Mouse (Mus musculus) myocyte (in vitro differentiated cells): ENCODE results near the gene Hist1h3f. TPM values are rescaled to one million over a fixed set of nuclear protein-coding genes. Genes with fewer than 3 reads are reported as not detected.
A peak's percentile ranks its signal among the peaks of the same experiment; 100 is the strongest.

Source experiments
- H3K27me3 ChIP-seq: one replicate; pipeline ENCODE4 v1.6.1; 2011; ENCODE audit not compliant: control insufficient read depth, insufficient read depth, insufficient read length
- H3K36me3 ChIP-seq: one replicate; pipeline ENCODE4 v1.6.1; 2011; ENCODE audit not compliant: control insufficient read depth, insufficient read depth
- H3K4me2 ChIP-seq: one replicate; pipeline ENCODE4 v1.6.1; 2011; ENCODE audit warnings: low read depth, control low read depth
- H3K4me3 ChIP-seq: one replicate; pipeline ENCODE4 v1.5.1; 2011; ENCODE audit warnings: mild to moderate bottlenecking, control low read depth, moderate library complexity
- H3K79me2 ChIP-seq: one replicate; pipeline ENCODE4 v1.6.1; 2011; ENCODE audit not compliant: control insufficient read depth, insufficient read depth
- H3ac ChIP-seq: one replicate; pipeline ENCODE4 v1.6.1; 2011; ENCODE audit not compliant: control insufficient read depth, insufficient read length
- CEBPB ChIP-seq: IDR thresholded peaks from 2 replicates; pipeline ENCODE4 v1.6.1; 2011; ENCODE audit warnings: mild to moderate bottlenecking, moderate library complexity; ENCODE audit not compliant: poor library complexity, insufficient read depth, severe bottlenecking
- E2F4 ChIP-seq: IDR thresholded peaks from one replicate; pipeline ENCODE4 v1.6.1; 2011; ENCODE audit warnings: mild to moderate bottlenecking, control low read depth, moderate library complexity; ENCODE audit not compliant: insufficient read depth
- MAX ChIP-seq: IDR thresholded peaks from one replicate; pipeline ENCODE4 v1.6.1; 2011; ENCODE audit warnings: low read depth, mild to moderate bottlenecking, control low read depth
- MYOD1 ChIP-seq, 3 experiments: IDR thresholded peaks; one replicate each; pipeline ENCODE4 v1.6.1; 2011; ENCODE audit warnings: control low read depth in 2 of 3, low read depth in 2 of 3, mild to moderate bottlenecking in 2 of 3, moderate library complexity in 1 of 3; ENCODE audit not compliant: insufficient read length in 2 of 3, control insufficient read depth in 1 of 3
- MYOG ChIP-seq, 3 experiments: IDR thresholded peaks; one replicate each; pipeline ENCODE4 v1.6.1; 2011; ENCODE audit warnings: control low read depth in 2 of 3, low read depth in 2 of 3, mild to moderate bottlenecking in 2 of 3; ENCODE audit not compliant: insufficient read length in 2 of 3, control insufficient read depth in 1 of 3, insufficient read depth in 1 of 3
- POLR2A ChIP-seq: IDR thresholded peaks from one replicate; pipeline ENCODE4 v1.6.1; 2011; ENCODE audit warnings: low read depth, mild to moderate bottlenecking, control low read depth, moderate library complexity; ENCODE audit not compliant: insufficient read length
- POLR2AphosphoS2 ChIP-seq: IDR thresholded peaks from one replicate; pipeline ENCODE4 v1.6.1; 2011; ENCODE audit warnings: low read depth, control low read depth; ENCODE audit not compliant: insufficient read length
- REST ChIP-seq: IDR thresholded peaks from one replicate; pipeline ENCODE4 v1.6.1; 2011; ENCODE audit warnings: mild to moderate bottlenecking, control low read depth, moderate library complexity; ENCODE audit not compliant: insufficient read depth, insufficient read length
- SRF ChIP-seq: IDR thresholded peaks from one replicate; pipeline ENCODE4 v1.6.1; 2011; ENCODE audit warnings: low read depth; ENCODE audit not compliant: control insufficient read depth, insufficient read length
- TCF12 ChIP-seq: IDR thresholded peaks from one replicate; pipeline ENCODE4 v1.6.1; 2011; ENCODE audit warnings: mild to moderate bottlenecking, control low read depth; ENCODE audit not compliant: poor library complexity, insufficient read depth, severe bottlenecking
- TCF3 ChIP-seq: IDR thresholded peaks from one replicate; pipeline ENCODE4 v1.6.1; 2011; ENCODE audit warnings: low read depth, control low read depth; ENCODE audit not compliant: insufficient read length
- USF1 ChIP-seq: IDR thresholded peaks from one replicate; pipeline ENCODE4 v1.6.1; 2011; ENCODE audit warnings: low read depth, mild to moderate bottlenecking, control low read depth, moderate library complexity
- polyA plus RNA-seq: library from polyadenylated mRNA; unstranded; fragments of >200 nt; fragmentation: generic; extraction: Trizol; gene quantifications from one replicate; pipeline ENCODE4 v1.2.1, GENCODE M21; 2012; ENCODE audit warnings: missing spikeins

Gene Hist1h3f
- polyA plus RNA-seq, 1 experiment, result 0.91 TPM

DNA sequence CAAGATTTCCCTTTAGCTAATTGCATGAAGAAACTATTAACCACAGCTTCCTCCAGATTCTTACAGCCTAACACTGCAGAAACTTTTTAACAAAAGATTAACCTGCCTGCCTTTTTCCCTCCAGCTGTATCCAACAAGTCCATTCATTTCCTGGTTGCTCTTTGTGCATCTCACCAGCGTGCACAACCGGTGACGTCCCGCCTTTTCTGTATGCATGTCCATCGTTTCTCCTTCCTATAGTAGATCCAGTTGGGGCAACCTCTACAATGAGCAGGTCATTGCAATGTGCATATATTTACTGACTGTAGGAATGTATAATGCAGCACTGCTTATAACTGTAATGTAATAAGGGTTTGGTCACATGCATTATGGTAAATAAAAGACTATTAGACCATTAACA lies 19.9 kb upstream of the Hist1h3f start:
- H3K4me2 ChIP-seq, result no peak overlapping the region
- TF ChIP-seq CEBPB (no peak), SRF (no peak), E2F4 (no peak), REST (no peak), MYOD1 (IDR thresholded peaks at IDR 0.05; ENCODE audit: control insufficient read depth in 1 of 3, insufficient read length in 2 of 3, low read depth in 2 of 3) (no peak), MYOG (IDR thresholded peaks at IDR 0.05; ENCODE audit: control insufficient read depth in 1 of 3, insufficient read depth in 1 of 3, insufficient read length in 2 of 3, low read depth in 2 of 3) (no peak), TCF3 (no peak), MAX (no peak), TCF12 (no peak), POLR2AphosphoS2 (no peak), POLR2A (no peak), USF1 (no peak)
- H3K36me3 ChIP-seq, result no peaks in the 10 kb centered on the region
- H3ac ChIP-seq, result no peak overlapping the region
- H3K4me3 ChIP-seq, result no peak overlapping the region
- H3K27me3 ChIP-seq, result no peaks in the 10 kb centered on the region
- H3K79me2 ChIP-seq, result no peaks in the 10 kb centered on the region

DNA sequence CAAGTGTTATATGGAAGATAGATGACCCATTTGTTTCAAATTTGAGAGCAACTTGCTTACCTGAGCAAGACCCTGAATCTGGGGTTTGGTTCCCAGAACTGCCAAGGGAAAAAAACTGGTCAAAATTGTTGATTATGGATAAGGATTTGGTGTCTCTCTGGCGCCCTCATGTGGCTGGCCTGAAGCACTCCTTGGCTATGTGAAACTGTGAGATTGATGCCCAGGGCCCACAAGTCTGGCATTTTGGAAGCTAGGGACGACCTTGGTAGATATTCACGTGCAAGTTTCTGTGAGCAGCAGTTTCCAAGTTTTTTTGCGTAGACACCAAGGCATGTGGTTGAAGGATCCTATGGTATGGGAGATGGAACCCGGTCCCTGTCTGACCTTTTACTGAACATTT lies 19.2 kb upstream of the Hist1h3f start:
- no peaks in the 10 kb centered on the region for H3K27me3 ChIP-seq
- no peak for TF ChIP-seq REST
- no peak for TF ChIP-seq E2F4
- no peak for TF ChIP-seq TCF12
- TF ChIP-seq USF1, result no peak
- no peak for TF ChIP-seq MYOD1 (IDR thresholded peaks at IDR 0.05; ENCODE audit: control insufficient read depth in 1 of 3, insufficient read length in 2 of 3, low read depth in 2 of 3)
- TF ChIP-seq POLR2AphosphoS2, result no peak
- TF ChIP-seq TCF3, result no peak
- TF ChIP-seq MAX, result no peak
- no peak for TF ChIP-seq POLR2A
- TF ChIP-seq SRF, result no peak
- TF ChIP-seq MYOG (IDR thresholded peaks at IDR 0.05; ENCODE audit: control insufficient read depth in 1 of 3, insufficient read depth in 1 of 3, insufficient read length in 2 of 3, low read depth in 2 of 3), result no peak
- no peak for TF ChIP-seq CEBPB
- H3ac ChIP-seq, result no peak overlapping the region
- peak overlapping the region; percentile 49 for H3K4me2 ChIP-seq
- no peaks in the 10 kb centered on the region for H3K36me3 ChIP-seq
- H3K4me3 ChIP-seq, result no peak overlapping the region
- no peaks in the 10 kb centered on the region for H3K79me2 ChIP-seq

DNA sequence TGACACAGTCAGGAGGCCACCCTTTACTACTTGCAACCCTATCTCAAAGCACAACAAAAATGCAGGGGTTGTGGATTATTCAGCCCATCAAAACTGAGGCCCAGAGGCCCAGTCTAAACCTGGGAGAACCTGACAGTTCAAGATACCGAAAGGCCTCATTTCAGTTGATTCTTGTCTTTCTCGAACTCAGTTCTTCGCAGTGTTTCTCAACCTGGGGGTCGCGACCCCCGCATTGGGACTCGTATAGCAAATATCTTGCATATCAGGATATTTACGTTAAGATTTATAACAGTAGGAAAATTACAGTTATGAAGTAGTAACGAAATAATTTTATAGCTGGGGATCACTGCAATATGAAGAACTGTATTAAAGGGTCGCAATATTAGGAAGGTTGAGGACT lies 18.0 kb upstream of the Hist1h3f start:
- Histone ChIP-seq H3ac (no peak overlapping the region), H3K27me3 (no peaks in the 10 kb centered on the region)

DNA sequence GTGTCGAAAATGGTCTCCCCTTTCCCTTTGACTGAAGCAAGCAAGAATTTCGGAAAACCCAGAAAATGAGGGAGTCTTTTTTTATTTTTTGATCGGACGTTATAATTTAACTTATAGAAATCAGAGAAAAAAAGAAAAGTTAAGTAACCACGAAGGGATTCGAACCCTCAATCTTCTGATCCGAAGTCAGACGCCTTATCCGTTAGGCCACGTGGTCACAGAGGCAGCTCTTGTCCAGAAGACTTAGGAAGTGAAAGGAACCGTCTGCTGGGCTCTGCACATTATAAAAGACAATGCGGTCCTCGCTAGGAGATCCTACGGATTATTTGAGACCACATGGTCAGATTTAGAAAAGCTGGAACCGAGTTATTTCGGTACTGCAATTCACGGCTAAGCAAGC lies 17.5 kb upstream of the Hist1h3f start:
- Histone ChIP-seq H3ac (no peak overlapping the region), H3K79me2 (no peaks in the 10 kb centered on the region), H3K27me3 (no peaks in the 10 kb centered on the region), H3K36me3 (no peaks in the 10 kb centered on the region), H3K4me3 (peak overlapping the region; percentile 14), H3K4me2 (peak overlapping the region; percentile 86)
- TF ChIP-seq POLR2AphosphoS2 (no peak), USF1 (peak; percentile 96), POLR2A (no peak), MAX (no peak), REST (no peak), MYOD1 (IDR thresholded peaks at IDR 0.05; ENCODE audit: control insufficient read depth in 1 of 3, insufficient read length in 2 of 3, low read depth in 2 of 3) (no peak), E2F4 (no peak)

More for the DNA sequence above, 18.0 kb upstream of the Hist1h3f start:
- Histone ChIP-seq H3K4me3 (peak overlapping the region; percentile 14), H3K79me2 (no peaks in the 10 kb centered on the region), H3K36me3 (no peaks in the 10 kb centered on the region), H3K4me2 (peak overlapping the region; percentile 86)
- TF ChIP-seq MYOG (IDR thresholded peaks at IDR 0.05; ENCODE audit: control insufficient read depth in 1 of 3, insufficient read depth in 1 of 3, insufficient read length in 2 of 3, low read depth in 2 of 3), result no peak
- no peak for TF ChIP-seq REST
- no peak for TF ChIP-seq POLR2AphosphoS2
- TF ChIP-seq E2F4, result no peak
- TF ChIP-seq MAX, result no peak
- no peak for TF ChIP-seq SRF
- no peak for TF ChIP-seq MYOD1 (IDR thresholded peaks at IDR 0.05; ENCODE audit: control insufficient read depth in 1 of 3, insufficient read length in 2 of 3, low read depth in 2 of 3)
- no peak for TF ChIP-seq TCF12
- no peak for TF ChIP-seq CEBPB
- TF ChIP-seq POLR2A, result no peak
- no peak for TF ChIP-seq TCF3
- TF ChIP-seq USF1, result no peak

DNA sequence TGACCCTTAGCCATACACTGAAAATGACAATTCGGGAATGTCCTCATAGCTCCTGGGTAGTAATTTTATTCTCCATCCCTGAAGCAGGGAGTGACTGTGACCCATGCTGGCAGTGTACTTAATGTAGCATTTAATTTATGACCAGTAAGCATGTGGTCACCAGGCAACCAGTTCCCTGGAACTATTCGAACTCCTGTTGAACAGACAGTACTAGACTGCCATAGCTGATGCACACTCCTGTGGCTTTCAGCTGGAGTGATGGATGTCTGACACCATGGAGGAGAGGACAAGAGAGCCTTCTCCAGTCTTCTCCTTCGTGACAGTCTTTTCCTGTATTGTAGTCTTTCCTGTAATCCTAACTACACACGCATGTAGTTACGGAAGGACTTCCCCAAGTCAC lies 14.8 kb upstream of the Hist1h3f start:
- H3K79me2 ChIP-seq, result no peaks in the 10 kb centered on the region
- no peak overlapping the region for H3K4me2 ChIP-seq
- H3K27me3 ChIP-seq, result no peaks in the 10 kb centered on the region
- TF ChIP-seq TCF3 (no peak), SRF (no peak), E2F4 (no peak), MAX (no peak)
- no peak overlapping the region for H3ac ChIP-seq
- no peak overlapping the region for H3K4me3 ChIP-seq
- no peaks in the 10 kb centered on the region for H3K36me3 ChIP-seq
